Mouse (Mus musculus) neutrophil, adult 5-6 weeks (primary cell): Measurements from ENCODE around the gene Cpm. TPM values are rescaled to one million over a fixed set of nuclear protein-coding genes. Genes with fewer than 3 reads are reported as not detected.
A peak's percentile ranks its signal among the peaks of the same experiment; 100 is the strongest.

Source experiments
- ATAC-seq: fragments of 151-379, 151-347 bp; 2 replicates; pipeline ENCODE4 v1.8.0; 2017; ENCODE audit warnings: mild to moderate bottlenecking, moderate TSS enrichment; ENCODE audit not compliant: insufficient number of reproducible peaks, poor library complexity, low FRiP score, severe bottlenecking; ENCODE audit errors: extremely low read depth
- total RNA-seq: library from RNA; stranded (forward); fragments of 200-1000 nt; gene quantifications from 2 replicates; pipeline ENCODE4 v1.2.3, GENCODE M21; 2017

Gene Cpm
- total RNA-seq, 1 experiment from 2014 or later, result 40.6 TPM

GRCm38 (mm10) chr10:117641400-117642200 is 12.3 kb downstream of the Cpm start:
- no peak for ATAC-seq

- no peak for ATAC-seq
Observed at GRCm38 (mm10) chr10:117642201-117642450, 12.8 kb downstream of the Cpm start.

GRCm38 (mm10) chr10:117642491-117643262 is 13.4 kb downstream of the Cpm start:
- ATAC-seq, result no peak

- no peak for ATAC-seq
Observed at GRCm38 (mm10) chr10:117643302-117643701, 14.0 kb downstream of the Cpm start.

GRCm38 (mm10) chr10:117643711-117644428 is 14.6 kb downstream of the Cpm start:
- ATAC-seq, result no peak

GRCm38 (mm10) chr10:117644429-117644748 is 15.1 kb downstream of the Cpm start:
- no peak for ATAC-seq

GRCm38 (mm10) chr10:117644828-117645227 is 15.5 kb downstream of the Cpm start:
- no peak for ATAC-seq

GRCm38 (mm10) chr10:117645487-117645964 is 16.2 kb downstream of the Cpm start:
- ATAC-seq, result no peak

GRCm38 (mm10) chr10:117646482-117647157 is 17.3 kb downstream of the Cpm start:
- ATAC-seq, result no peak

- peak; percentile 42 for ATAC-seq
Observed at GRCm38 (mm10) chr10:117647158-117647505, 17.8 kb downstream of the Cpm start.

- no peak for ATAC-seq
Observed at GRCm38 (mm10) chr10:117647964-117648472, 18.7 kb downstream of the Cpm start.

GRCm38 (mm10) chr10:117648643-117649042 is 19.3 kb downstream of the Cpm start:
- ATAC-seq, result no peak

GRCm38 (mm10) chr10:117649292-117650041 is 20.2 kb downstream of the Cpm start:
- ATAC-seq, result no peak

GRCm38 (mm10) chr10:117650042-117650655 is 20.8 kb downstream of the Cpm start:
- no peak for ATAC-seq

GRCm38 (mm10) chr10:117650725-117651124 is 21.4 kb downstream of the Cpm start:
- no peak for ATAC-seq

- no peak for ATAC-seq
Observed at GRCm38 (mm10) chr10:117651587-117652377, 22.5 kb downstream of the Cpm start.

GRCm38 (mm10) chr10:117652378-117652774 is 23.1 kb downstream of the Cpm start:
- no peak for ATAC-seq
